Mouse (Mus musculus): ENCODE measurements at regions not wholly inside any gene's neighbourhood (a gene's known extent, or its start where the extent isn't known, plus 50 kb on each side); places are given as distances from the start of the nearest gene placed in this dataset.

GRCm38 (mm10) chr15:6974410-6974809 is 99.6 kb upstream of the Osmr start:
- no peak for TF ChIP-seq CTCF (conservative IDR thresholded peaks at IDR 0.05; ENCODE audit: low read length)
- TF ChIP-seq POU5F1 (IDR thresholded peaks at IDR 0.05; ENCODE audit: borderline replicate concordance, low read length): no peak
- no peak for TF ChIP-seq NANOG (IDR thresholded peaks at IDR 0.05; ENCODE audit: borderline replicate concordance, low read length)
